Mouse (Mus musculus) testis, adult 10 weeks (tissue): ENCODE results near the gene Gm2004. TPM values are rescaled to one million over a fixed set of nuclear protein-coding genes. Genes with fewer than 3 reads are reported as not detected.

Experiments
- polyA plus RNA-seq: library from polyadenylated mRNA; stranded (reverse); fragments of 350-450 nt; fragmentation: Illumina TruSeq; extraction: RNeasy Lipid Tissue Mini Kit (QIAGEN cat#74804); gene quantifications from one replicate; pipeline ENCODE4 v1.2.3, GENCODE M21; 2014; ENCODE audit warnings: low read depth, low replicate concordance

Gene Gm2004
- not detected for polyA plus RNA-seq

DNA sequence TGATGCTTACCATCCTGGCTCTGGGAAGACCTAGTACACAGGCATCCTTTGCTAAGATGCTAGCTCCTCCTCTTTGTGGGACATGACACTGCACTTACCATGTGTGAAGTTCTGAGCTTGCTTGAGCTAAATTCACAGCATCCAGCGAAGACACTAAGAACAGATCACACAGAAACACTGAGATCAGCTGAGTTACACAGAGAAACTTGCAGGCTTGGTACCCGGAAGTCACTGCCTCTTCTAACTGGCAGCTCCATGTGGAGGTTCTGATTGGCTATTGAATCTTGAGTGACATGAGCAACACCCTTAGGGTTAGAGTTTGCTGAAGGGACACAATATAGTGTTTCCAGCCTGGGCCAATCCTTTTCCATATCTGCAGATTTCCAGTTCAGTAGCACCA is at the start of gene Gm2004:
Gene Gm2004 (minus strand): TSS at position 101 of the 400 bp plus-strand sequence.

Other genes starting within 250 kb of the Gm2004 start
- gene Zfp966, start 218.7 kb downstream of the Gm2004 start, polyA plus RNA-seq: 7.0 TPM
- gene Gm2026, start 184.5 kb downstream of the Gm2004 start, polyA plus RNA-seq: 6.7 TPM
- 4.0 TPM for gene 2210418O10Rik, start 76.7 kb upstream of the Gm2004 start, polyA plus RNA-seq
- gene Gm11009, start 169.7 kb upstream of the Gm2004 start, polyA plus RNA-seq: not detected